Mouse (Mus musculus) CH12.LX (cell line): ENCODE measurements around the gene Pcnx4.

ENCODE experiments used
- CTCF ChIP-seq, 2 experiments: IDR thresholded peaks in 1 of 2; conservative IDR thresholded peaks in 1 of 2; 2 replicates each; pipeline ENCODE4 v1.5.1; 2011 to 2012; ENCODE audit warnings: low read depth in 2 of 2, low read length in 2 of 2, improper control_type of control experiment in 1 of 2, inconsistent platforms in 1 of 2, mild to moderate bottlenecking in 1 of 2, moderate library complexity in 1 of 2
- HCFC1 ChIP-seq: IDR thresholded peaks from 2 replicates; pipeline ENCODE4 v1.6.1; 2012; ENCODE audit warnings: low read depth, mild to moderate bottlenecking, inconsistent platforms, low read length, improper control_type of control experiment
- SMC3 ChIP-seq: IDR thresholded peaks from 2 replicates; pipeline ENCODE4 v1.6.1; 2011; ENCODE audit warnings: low read depth, low read length, improper control_type of control experiment
- TBP ChIP-seq: conservative IDR thresholded peaks from 2 replicates; pipeline ENCODE4 v1.6.1; 2011; ENCODE audit warnings: low read depth, low read length, improper control_type of control experiment

DNA sequence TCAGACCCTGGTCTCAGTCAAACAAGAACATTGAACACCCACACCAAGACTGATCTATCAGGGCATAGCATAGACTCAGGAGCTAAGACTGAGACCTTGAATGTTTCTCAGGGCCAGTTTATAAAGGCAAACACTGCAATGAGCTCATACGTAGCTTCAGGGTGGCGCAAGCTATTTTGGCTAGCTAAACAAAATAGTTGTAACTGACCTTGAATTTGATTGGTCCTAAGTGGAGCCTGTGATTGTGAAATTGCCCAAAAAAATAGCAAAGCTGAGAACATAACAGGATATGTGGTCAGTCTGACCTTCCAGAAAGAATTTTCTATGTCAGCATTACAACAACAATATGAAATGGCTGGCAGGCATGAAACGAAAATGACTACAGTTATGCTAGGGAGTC lies 46.2 kb upstream of the Pcnx4 start:
- TF ChIP-seq CTCF (conservative IDR thresholded peaks at IDR 0.05 in 1 of 2, IDR thresholded peaks at IDR 0.05 in 1 of 2; ENCODE audit: low read depth in 2 of 2, low read length in 2 of 2) (no peak), HCFC1 (no peak), TBP (no peak), SMC3 (no peak)
